Mouse (Mus musculus): ENCODE measurements at regions not wholly inside any gene's neighbourhood (a gene's known extent, or its start where the extent isn't known, plus 50 kb on each side); places are given as distances from the start of the nearest gene placed in this dataset.
"Not testable (repeated sequence)": the region's sequence is repeated elsewhere in the genome, so short reads cannot be mapped to it uniquely, and the experiment has no call there.

GRCm38 (mm10) chr6:84325384-84326114 is 268.2 kb downstream of the Cyp26b1 start:
- DNase-seq (ENCODE audit: extremely low read depth, insufficient read length, low spot score): no peak

- no peak for DNase-seq (ENCODE audit: extremely low read depth, insufficient read length, low spot score)
These were observed 269.5 kb downstream of the Cyp26b1 start for GRCm38 (mm10) chr6:84324185-84324584.

- DNase-seq (ENCODE audit: extremely low read depth, insufficient read length, low spot score): no peak
These were observed 271.2 kb downstream of the Cyp26b1 start for GRCm38 (mm10) chr6:84322528-84322927.

- DNase-seq (ENCODE audit: extremely low read depth, insufficient read length, low spot score): no peak
These were observed 273.1 kb downstream of the Cyp26b1 start for GRCm38 (mm10) chr6:84320586-84320985.

GRCm38 (mm10) chr6:84318774-84319173 is 274.9 kb downstream of the Cyp26b1 start:
- peak; percentile 16 for DNase-seq (ENCODE audit: extremely low read depth, insufficient read length, low spot score)

GRCm38 (mm10) chr6:84317026-84317425 is 276.7 kb downstream of the Cyp26b1 start:
- DNase-seq (ENCODE audit: extremely low read depth, insufficient read length, low spot score): no peak

GRCm38 (mm10) chr6:84315175-84315912 is 278.4 kb downstream of the Cyp26b1 start:
- DNase-seq (ENCODE audit: extremely low read depth, insufficient read length, low spot score): peak; percentile 39

- peak; percentile 17 for DNase-seq (ENCODE audit: extremely low read depth, insufficient read length, low spot score)
These were observed 279.9 kb downstream of the Cyp26b1 start for GRCm38 (mm10) chr6:84313797-84314196.

- peak; percentile 18 for DNase-seq (ENCODE audit: extremely low read depth, insufficient read length, low spot score)
These were observed 283.0 kb downstream of the Cyp26b1 start for GRCm38 (mm10) chr6:84310635-84311241.

GRCm38 (mm10) chr6:84307556-84307955 is 286.2 kb downstream of the Cyp26b1 start:
- no peak for DNase-seq (ENCODE audit: extremely low read depth, insufficient read length, low spot score)

GRCm38 (mm10) chr6:84306585-84306984 is 287.1 kb downstream of the Cyp26b1 start:
- DNase-seq (ENCODE audit: extremely low read depth, insufficient read length, low spot score): no peak

GRCm38 (mm10) chr6:84305093-84305492 is 288.6 kb downstream of the Cyp26b1 start:
- no peak for DNase-seq (ENCODE audit: extremely low read depth, insufficient read length, low spot score)

- DNase-seq (ENCODE audit: extremely low read depth, insufficient read length, low spot score): not testable (repeated sequence)
These were observed 290.8 kb downstream of the Cyp26b1 start for GRCm38 (mm10) chr6:84302916-84303315.

- DNase-seq (ENCODE audit: extremely low read depth, insufficient read length, low spot score): no peak
These were observed 291.5 kb downstream of the Dysf start for GRCm38 (mm10) chr6:84299936-84300335.

- no peak for DNase-seq (ENCODE audit: extremely low read depth, insufficient read length, low spot score)
These were observed 290.8 kb downstream of the Dysf start for GRCm38 (mm10) chr6:84299146-84299545.

GRCm38 (mm10) chr6:84273907-84274306 is 265.5 kb downstream of the Dysf start:
- not testable (repeated sequence) for DNase-seq (ENCODE audit: extremely low read depth, insufficient read length, low spot score)

- peak; percentile 39 for DNase-seq (ENCODE audit: extremely low read depth, insufficient read length, low spot score)
These were observed 264.3 kb downstream of the Dysf start for GRCm38 (mm10) chr6:84272520-84273311.

- peak; percentile 51 for DNase-seq (ENCODE audit: extremely low read depth, insufficient read length, low spot score)
These were observed 263.6 kb downstream of the Dysf start for GRCm38 (mm10) chr6:84271966-84272365.

- DNase-seq (ENCODE audit: extremely low read depth, insufficient read length, low spot score): no peak
These were observed 263.1 kb downstream of the Dysf start for GRCm38 (mm10) chr6:84271441-84271840.

- peak; percentile 81 for DNase-seq (ENCODE audit: extremely low read depth, insufficient read length, low spot score)
These were observed 262.3 kb downstream of the Dysf start for GRCm38 (mm10) chr6:84270518-84271165.

Data from 3134 (cell line).